Mouse (Mus musculus): ENCODE results near the gene Gm20696.

Gm20696 gene

GRCm38 (mm10) chr6:99441100-99441499 is 225.5 kb downstream of the Gm20696 start:
- DNase-seq (ENCODE audit: low spot score in 2 of 2): peak; percentile 41 to 50

- DNase-seq (ENCODE audit: low spot score in 2 of 2): no peak
Observed at GRCm38 (mm10) chr6:99440606-99441005, 226.0 kb downstream of the Gm20696 start.

GRCm38 (mm10) chr6:99439878-99440361 is 226.7 kb downstream of the Gm20696 start:
- DNase-seq (ENCODE audit: low spot score in 2 of 2): no peak

- DNase-seq (ENCODE audit: low spot score in 2 of 2): no peak
Observed at GRCm38 (mm10) chr6:99439214-99439877, 227.3 kb downstream of the Gm20696 start.

GRCm38 (mm10) chr6:99436371-99436770 is 230.2 kb downstream of the Gm20696 start:
- no peak for DNase-seq (ENCODE audit: low spot score in 2 of 2)

GRCm38 (mm10) chr6:99435140-99435539 is 231.5 kb downstream of the Gm20696 start:
- no peak for DNase-seq (ENCODE audit: low spot score in 2 of 2)

- DNase-seq (ENCODE audit: low spot score in 2 of 2): no peak
Observed at GRCm38 (mm10) chr6:99433006-99433405, 233.6 kb downstream of the Gm20696 start.

- no peak for DNase-seq (ENCODE audit: low spot score in 2 of 2)
Observed at GRCm38 (mm10) chr6:99431941-99432340, 234.7 kb downstream of the Gm20696 start.

GRCm38 (mm10) chr6:99430560-99430959 is 236.0 kb downstream of the Gm20696 start:
- no peak for DNase-seq (ENCODE audit: low spot score in 2 of 2)

- no peak for DNase-seq (ENCODE audit: low spot score in 2 of 2)
Observed at GRCm38 (mm10) chr6:99429378-99430131, 237.0 kb downstream of the Gm20696 start.

- no peak for DNase-seq (ENCODE audit: low spot score in 2 of 2)
Observed at GRCm38 (mm10) chr6:99428961-99429360, 237.6 kb downstream of the Gm20696 start.

- no peak for DNase-seq (ENCODE audit: low spot score in 2 of 2)
Observed at GRCm38 (mm10) chr6:99427301-99427700, 239.3 kb downstream of the Gm20696 start.

- DNase-seq (ENCODE audit: low spot score in 2 of 2): no peak
Observed at GRCm38 (mm10) chr6:99425044-99425443, 241.6 kb downstream of the Gm20696 start.

- peak; percentile 29 to 33 for DNase-seq (ENCODE audit: low spot score in 2 of 2)
Observed at GRCm38 (mm10) chr6:99420666-99421065, 245.9 kb downstream of the Gm20696 start.

GRCm38 (mm10) chr6:99412598-99412997 is 254.0 kb downstream of the Gm20696 start:
- DNase-seq (ENCODE audit: low spot score in 2 of 2): no peak

- DNase-seq (ENCODE audit: low spot score in 2 of 2): no peak
Observed at GRCm38 (mm10) chr6:99409602-99410001, 257.0 kb downstream of the Gm20696 start.

- DNase-seq (ENCODE audit: low spot score in 2 of 2): no peak
Observed at GRCm38 (mm10) chr6:99408880-99409279, 257.7 kb downstream of the Gm20696 start.

- no peak for DNase-seq (ENCODE audit: low spot score in 2 of 2)
Observed at GRCm38 (mm10) chr6:99403755-99404390, 262.7 kb downstream of the Gm20696 start.

GRCm38 (mm10) chr6:99402941-99403340 is 263.7 kb downstream of the Gm20696 start:
- DNase-seq (ENCODE audit: low spot score in 2 of 2): no peak

- no peak for DNase-seq (ENCODE audit: low spot score in 2 of 2)
Observed at GRCm38 (mm10) chr6:99402370-99402769, 264.2 kb downstream of the Gm20696 start.

GRCm38 (mm10) chr6:99401801-99402200 is 264.8 kb downstream of the Gm20696 start:
- no peak for DNase-seq (ENCODE audit: low spot score in 2 of 2)

- DNase-seq (ENCODE audit: low spot score in 2 of 2): no peak
Observed at GRCm38 (mm10) chr6:99401211-99401610, 265.4 kb downstream of the Gm20696 start.

GRCm38 (mm10) chr6:99395745-99396144 is 270.9 kb downstream of the Gm20696 start:
- DNase-seq (ENCODE audit: low spot score in 2 of 2): no peak

Measured in right cerebral cortex, adult 2 months (tissue).